Mouse (Mus musculus): ENCODE results near the gene Kat6b. TPM values are rescaled to one million over a fixed set of nuclear protein-coding genes. Genes with fewer than 3 reads are reported as not detected.

The Kat6b gene
- total and polyA plus RNA-seq, 3 experiments, result 2.3 to 10.9 (median 8.0) TPM

GRCm38 (mm10) chr14:21582301-21582700 is 101.1 kb downstream of the Kat6b start:
- H3K9me3 ChIP-seq (replicated peaks; ENCODE audit: low read length), result no peaks in the 10 kb centered on the region
- peaks cover 2 to 35% of the 10 kb centered on the region in 2 experiments; a peak in 3 of 4 replicates for H3K4me1 ChIP-seq (ENCODE audit: control insufficient read depth in 1 of 2, insufficient read depth in 2 of 2)
- no peaks in the 10 kb centered on the region for H3K36me3 ChIP-seq (replicated peaks in 1 of 2; ENCODE audit: control insufficient read depth in 1 of 2, insufficient read depth in 1 of 2, low read length in 1 of 2)
- no peaks in the 10 kb centered on the region for H3K79me2 ChIP-seq (replicated peaks; ENCODE audit: control insufficient read depth, extremely low read depth, insufficient read depth, poor library complexity, severe bottlenecking)
- DNase-seq (ENCODE audit: extremely low read depth), result peak; percentile 60
- no peak overlapping the region; the same call in 1 of the 2 replicates for H3K4me2 ChIP-seq (ENCODE audit: insufficient read depth, low read depth, poor library complexity, severe bottlenecking)
- in situ Hi-C loops (cut with MboI; ENCODE audit: low pct_ligation_motif_present, low pct_unique_long_range_greater_than_20kb, low sequenced_read_pairs) (no loop called here), dilution Hi-C loops (cut with MboI; ENCODE audit: extremely low pct_ligation_motif_present, extremely low pct_unique_long_range_greater_than_20kb, low sequenced_read_pairs) (no loop called here)
- no peak overlapping the region for H3K9ac ChIP-seq (ENCODE audit: insufficient read depth, low read depth)
- no peaks in the 10 kb centered on the region for H3K27me3 ChIP-seq (replicated peaks)
- TF ChIP-seq NELFE (IDR thresholded peaks at IDR 0.05; ENCODE audit: low read depth, low read length) (no peak), HCFC1 (IDR thresholded peaks at IDR 0.05; ENCODE audit: low read depth, low read length) (no peak), MYC (IDR thresholded peaks at IDR 0.05; ENCODE audit: low read depth, low read length) (no peak), TBP (conservative IDR thresholded peaks at IDR 0.05; ENCODE audit: low read depth, low read length) (no peak), POLR2AphosphoS2 (IDR thresholded peaks at IDR 0.05; ENCODE audit: low read depth, low read length) (no peak), JUN (IDR thresholded peaks at IDR 0.05; ENCODE audit: insufficient read depth, low read depth, low read length) (no peak), TCF12 (IDR thresholded peaks at IDR 0.05; ENCODE audit: low read depth, low read length) (no peak), POLR2A (IDR thresholded peaks at IDR 0.05; ENCODE audit: low read depth, low read length) (no peak)
- no peak overlapping the region for H3K4me3 ChIP-seq (replicated peaks in 1 of 3; ENCODE audit: low read depth in 2 of 3, low read length in 2 of 3, poor library complexity in 1 of 3)
- no peak overlapping the region for H3K27ac ChIP-seq (ENCODE audit: insufficient read depth, low read depth)

- H3K4me1 ChIP-seq (ENCODE audit: control insufficient read depth in 1 of 2, insufficient read depth in 2 of 2), result peaks cover 2 to 35% of the 10 kb centered on the region in 2 experiments; a peak in 3 of 4 replicates
- H3K36me3 ChIP-seq (replicated peaks in 1 of 2; ENCODE audit: control insufficient read depth in 1 of 2, insufficient read depth in 1 of 2, low read length in 1 of 2), result no peaks in the 10 kb centered on the region
- no peak overlapping the region for H3K4me2 ChIP-seq (ENCODE audit: insufficient read depth, low read depth, poor library complexity, severe bottlenecking)
- no peak overlapping the region for H3K27ac ChIP-seq (ENCODE audit: insufficient read depth, low read depth)
- TF ChIP-seq SMC3 (IDR thresholded peaks at IDR 0.05; ENCODE audit: low read depth, low read length), result no peak
- no peak overlapping the region for H3K9ac ChIP-seq (ENCODE audit: insufficient read depth, low read depth)
- DNase-seq (ENCODE audit: extremely low read depth), result no peak
- H3K4me3 ChIP-seq (replicated peaks in 1 of 3; ENCODE audit: low read depth in 2 of 3, low read length in 2 of 3, poor library complexity in 1 of 3), result no peak overlapping the region
- in situ Hi-C loops (cut with MboI; ENCODE audit: low pct_ligation_motif_present, low pct_unique_long_range_greater_than_20kb, low sequenced_read_pairs), result no loop called here
- dilution Hi-C loops (cut with MboI; ENCODE audit: extremely low pct_ligation_motif_present, extremely low pct_unique_long_range_greater_than_20kb, low sequenced_read_pairs), result no loop called here
- no peaks in the 10 kb centered on the region for H3K9me3 ChIP-seq (replicated peaks; ENCODE audit: low read length)
- no peaks in the 10 kb centered on the region for H3K79me2 ChIP-seq (replicated peaks; ENCODE audit: control insufficient read depth, extremely low read depth, insufficient read depth, poor library complexity, severe bottlenecking)
- no peaks in the 10 kb centered on the region for H3K27me3 ChIP-seq (replicated peaks)
Measured at GRCm38 (mm10) chr14:21583051-21583450, 101.8 kb downstream of the Kat6b start.

GRCm38 (mm10) chr14:21583868-21584267 is 102.6 kb downstream of the Kat6b start:
- no peaks in the 10 kb centered on the region for H3K36me3 ChIP-seq (replicated peaks in 1 of 2; ENCODE audit: control insufficient read depth in 1 of 2, insufficient read depth in 1 of 2, low read length in 1 of 2)
- no peaks in the 10 kb centered on the region for H3K27me3 ChIP-seq (replicated peaks)
- DNase-seq (ENCODE audit: extremely low read depth), result no peak
- H3K4me3 ChIP-seq (replicated peaks in 1 of 3; ENCODE audit: low read depth in 2 of 3, low read length in 2 of 3, poor library complexity in 1 of 3), result no peak overlapping the region
- H3K9me3 ChIP-seq (replicated peaks; ENCODE audit: low read length), result no peaks in the 10 kb centered on the region
- dilution Hi-C loops (cut with MboI; ENCODE audit: extremely low pct_ligation_motif_present, extremely low pct_unique_long_range_greater_than_20kb, low sequenced_read_pairs), result no loop called here
- H3K4me2 ChIP-seq (ENCODE audit: insufficient read depth, low read depth, poor library complexity, severe bottlenecking), result no peak overlapping the region
- no peak overlapping the region for H3K27ac ChIP-seq (ENCODE audit: insufficient read depth, low read depth)
- in situ Hi-C loops (cut with MboI; ENCODE audit: low pct_ligation_motif_present, low pct_unique_long_range_greater_than_20kb, low sequenced_read_pairs), result no loop called here
- H3K4me1 ChIP-seq (ENCODE audit: control insufficient read depth in 1 of 2, insufficient read depth in 2 of 2), result peaks cover 2 to 35% of the 10 kb centered on the region in 2 experiments; a peak in 3 of 4 replicates
- H3K79me2 ChIP-seq (replicated peaks; ENCODE audit: control insufficient read depth, extremely low read depth, insufficient read depth, poor library complexity, severe bottlenecking), result no peaks in the 10 kb centered on the region
- no peak for TF ChIP-seq CHD2 (IDR thresholded peaks at IDR 0.05; ENCODE audit: low read length)
- TF ChIP-seq E2F4 (IDR thresholded peaks at IDR 0.05; ENCODE audit: insufficient replicate concordance, low read depth, low read length), result no peak
- TF ChIP-seq ELF1 (IDR thresholded peaks at IDR 0.05; ENCODE audit: low read depth, low read length), result no peak
- TF ChIP-seq ZNF384 (IDR thresholded peaks at IDR 0.05; ENCODE audit: low read depth, low read length), result no peak
- no peak for TF ChIP-seq CHD1 (IDR thresholded peaks at IDR 0.05; ENCODE audit: low read depth, low read length)
- TF ChIP-seq KAT2A (IDR thresholded peaks at IDR 0.05; ENCODE audit: insufficient replicate concordance, low read length), result no peak
- TF ChIP-seq CTCF (conservative IDR thresholded peaks at IDR 0.05 in 1 of 2, IDR thresholded peaks at IDR 0.05 in 1 of 2; ENCODE audit: low read depth in 2 of 2, low read length in 2 of 2), result no peak
- TF ChIP-seq TCF12 (IDR thresholded peaks at IDR 0.05; ENCODE audit: low read depth, low read length), result no peak
- no peak for TF ChIP-seq ZKSCAN1 (IDR thresholded peaks at IDR 0.05; ENCODE audit: borderline replicate concordance, low read depth, low read length)
- H3K9ac ChIP-seq (ENCODE audit: insufficient read depth, low read depth), result no peak overlapping the region

Measured in CH12.LX (cell line).